Mouse (Mus musculus) limb, embryonic 10.5 days (tissue): ENCODE measurements at regions not wholly inside any gene's neighbourhood (a gene's known extent, or its start where the extent isn't known, plus 50 kb on each side); places are given as distances from the start of the nearest gene placed in this dataset.
"Not testable (repeated sequence)": the region's sequence is repeated elsewhere in the genome, so short reads cannot be mapped to it uniquely, and the experiment has no call there.

Source experiments
- DNase-seq: peaks from one replicate; pipeline ENCODE4 v3.0.0-alpha.2; 2017; ENCODE audit warnings: low spot score
- H3K27ac ChIP-seq: fragments of 300-500 bp; sonication (generic); 2 replicates; pipeline ENCODE4 v1.5.1; 2016; ENCODE audit warnings: mild to moderate bottlenecking
- H3K27me3 ChIP-seq: fragments of 300-500 bp; sonication (generic); 2 replicates; pipeline ENCODE4 v1.6.1; 2016; ENCODE audit warnings: low read depth, mild to moderate bottlenecking; ENCODE audit not compliant: poor library complexity, severe bottlenecking
- H3K36me3 ChIP-seq: fragments of 300-500 bp; sonication (generic); 2 replicates; pipeline ENCODE4 v1.6.1; 2016; ENCODE audit warnings: mild to moderate bottlenecking, moderate library complexity
- H3K4me1 ChIP-seq: fragments of 300-500 bp; sonication (generic); 2 replicates; pipeline ENCODE4 v1.6.1; 2016
- H3K4me3 ChIP-seq: fragments of 300-500 bp; sonication (generic); 2 replicates; pipeline ENCODE4 v1.5.1; 2016; ENCODE audit warnings: mild to moderate bottlenecking, moderate library complexity
- H3K9me3 ChIP-seq: fragments of 300-500 bp; sonication (generic); replicated peaks from 2 replicates; pipeline ENCODE4 v1.6.1; 2016; ENCODE audit warnings: mild to moderate bottlenecking
- WGBS: fragments of 180-500 bp; shearing (Covaris S2); methylation state at CpG from one replicate; pipeline ENCODE4 v1.1.7; 2016; 5-methylcytosine and 5-hydroxymethylcytosine counted together

DNA sequence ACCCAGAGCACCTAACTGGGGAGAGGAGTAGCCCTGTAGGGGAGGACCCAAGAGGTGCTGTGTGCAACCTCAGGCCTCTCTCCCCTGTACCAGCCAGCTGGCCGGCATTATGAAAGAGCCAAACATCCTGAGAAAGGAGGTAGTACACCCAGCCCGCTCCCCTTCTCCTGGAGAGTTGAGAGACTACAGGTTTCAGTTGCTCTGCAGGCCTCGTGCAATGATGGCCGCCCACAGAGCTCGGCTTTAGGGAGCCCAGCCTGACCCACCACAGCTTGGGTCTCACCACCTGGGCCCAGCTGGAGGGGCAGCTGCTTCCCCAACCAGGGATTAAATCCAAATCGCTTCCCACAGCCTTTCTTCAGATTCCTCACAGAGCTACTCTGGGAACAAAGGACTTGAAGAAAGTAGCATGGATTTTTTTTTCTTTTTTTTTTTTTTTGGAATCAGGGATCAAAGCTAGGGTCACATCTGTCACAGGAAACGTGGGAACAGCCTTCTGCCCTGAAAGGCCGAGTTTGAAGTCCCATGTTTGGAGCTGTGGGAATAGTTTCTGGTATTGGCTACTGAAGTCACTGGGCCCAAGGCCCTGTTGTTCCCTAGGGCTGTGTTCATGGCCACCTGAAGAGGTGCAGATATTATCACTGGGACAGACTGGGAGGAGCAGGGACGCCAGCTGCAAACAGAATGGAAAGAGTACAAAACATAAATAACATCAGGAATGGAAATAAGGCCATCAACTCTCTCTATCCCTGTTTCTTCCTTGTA is 131.5 kb upstream of the Rgma start:
- 56% methylated on average over 9 of the region's 9 CpGs for WGBS

DNA sequence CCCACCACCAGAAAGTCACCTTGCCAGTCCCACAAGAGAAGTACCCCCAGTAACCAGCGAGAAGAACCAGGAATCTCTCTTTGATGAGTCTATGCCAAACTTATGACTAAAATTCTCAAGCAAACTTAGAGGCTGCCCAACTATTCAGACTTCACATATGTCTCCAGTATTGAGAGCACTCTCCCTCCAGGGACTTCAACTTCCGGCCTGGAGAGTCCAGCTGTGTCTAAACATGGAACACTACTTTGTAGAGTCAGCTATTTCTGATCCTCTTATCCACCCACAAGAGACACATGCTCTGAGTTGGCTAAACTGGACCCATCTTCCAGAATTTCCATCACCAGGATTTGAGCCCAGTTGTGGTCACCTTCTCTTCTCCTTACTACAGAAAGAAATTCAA is 129.9 kb upstream of the Rgma start:
- 90% methylated on average over 2 of the region's 2 CpGs for WGBS
- DNase-seq, result no peak
- Histone ChIP-seq H3K36me3 (no peaks in the 10 kb centered on the region), H3K27ac (no peak overlapping the region), H3K27me3 (no peaks in the 10 kb centered on the region), H3K4me3 (no peak overlapping the region), H3K9me3 (no peaks in the 10 kb centered on the region), H3K4me1 (no peaks in the 10 kb centered on the region; the same call in 1 of the 2 replicates)

More for the DNA sequence above, 131.5 kb upstream of the Rgma start:
- H3K4me3 ChIP-seq, result no peak overlapping the region
- peak overlapping the region; percentile 38; the same call in 1 of the 2 replicates for H3K27ac ChIP-seq
- peak; percentile 34 for DNase-seq
- H3K4me1 ChIP-seq, result no peaks in the 10 kb centered on the region; the same call in 1 of the 2 replicates
- no peaks in the 10 kb centered on the region for H3K36me3 ChIP-seq
- no peaks in the 10 kb centered on the region for H3K27me3 ChIP-seq
- no peaks in the 10 kb centered on the region for H3K9me3 ChIP-seq

DNA sequence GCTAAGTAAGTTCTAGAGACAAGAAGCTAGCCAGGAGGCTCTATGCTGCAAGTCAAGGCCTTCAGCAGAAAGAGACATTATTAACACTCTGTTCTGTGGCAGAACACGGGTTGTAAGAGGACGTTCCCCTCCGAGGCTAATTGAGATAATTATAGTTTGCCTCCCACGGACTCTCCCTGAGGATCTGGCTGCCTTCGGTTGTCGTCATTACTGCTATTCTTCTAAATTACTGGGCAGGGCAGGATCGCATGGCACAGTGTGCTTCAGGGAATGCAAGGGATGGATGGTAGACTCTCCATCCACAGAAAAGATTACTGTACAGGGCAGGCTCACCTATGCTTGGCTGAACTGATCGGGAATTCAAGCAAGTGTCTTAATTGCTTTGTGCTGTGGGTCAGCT is 124.7 kb upstream of the Rgma start:
- Histone ChIP-seq H3K36me3 (no peaks in the 10 kb centered on the region), H3K4me3 (no peak overlapping the region), H3K4me1 (peaks cover 7% of the 10 kb centered on the region), H3K27me3 (no peaks in the 10 kb centered on the region), H3K9me3 (no peaks in the 10 kb centered on the region), H3K27ac (no peak overlapping the region)
- DNase-seq, result no peak
- WGBS, result 45% methylated on average over 8 of the region's 8 CpGs

DNA sequence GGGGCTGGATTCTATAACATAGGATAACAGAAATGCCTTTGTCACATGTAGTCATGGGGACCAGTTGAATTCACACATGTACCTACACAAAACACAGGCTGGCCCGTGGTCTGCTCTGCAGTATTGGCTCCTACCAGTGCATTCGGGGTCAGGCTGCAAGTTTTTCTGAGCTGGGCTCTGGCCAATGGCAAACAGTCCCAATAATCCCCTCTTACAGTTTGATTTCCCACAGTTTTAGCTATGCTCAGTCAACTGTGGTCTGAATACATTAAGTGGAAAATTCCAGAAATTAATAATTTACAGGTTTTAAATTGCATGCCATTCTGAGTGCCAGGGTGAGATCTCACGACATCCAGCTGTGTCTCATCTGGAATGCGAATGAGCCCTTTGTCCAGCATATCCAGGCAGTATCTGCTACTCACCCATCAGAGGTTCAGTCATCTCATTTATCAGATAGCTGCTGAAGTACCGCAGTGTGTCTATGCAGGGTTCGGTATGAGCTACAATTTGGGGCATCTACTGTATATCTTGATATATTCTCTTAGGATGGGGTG is 124.0 kb upstream of the Rgma start:
- Histone ChIP-seq H3K36me3 (no peaks in the 10 kb centered on the region), H3K27me3 (no peaks in the 10 kb centered on the region), H3K27ac (no peak overlapping the region), H3K4me1 (peaks cover 12% of the 10 kb centered on the region), H3K9me3 (no peaks in the 10 kb centered on the region), H3K4me3 (no peak overlapping the region)
- no peak for DNase-seq
- 86% methylated on average over 6 of the region's 6 CpGs for WGBS

DNA sequence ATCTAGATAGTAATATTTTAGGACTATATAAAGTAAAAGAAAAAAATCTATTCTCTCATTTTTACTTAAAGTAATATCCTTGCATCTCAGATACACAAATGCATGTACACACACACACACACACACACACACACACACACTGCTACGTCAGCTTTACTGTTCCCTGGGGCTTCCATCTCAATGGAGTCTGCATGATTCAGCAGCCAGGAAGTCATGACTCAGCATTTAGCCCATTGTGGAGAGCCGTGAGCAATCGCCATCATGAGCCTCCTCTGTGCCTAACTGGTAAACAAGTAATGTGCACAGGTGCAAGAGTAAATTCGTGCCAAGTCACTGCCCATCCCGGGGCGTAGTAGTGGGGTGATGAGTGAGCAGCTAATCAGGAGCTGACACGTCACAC is 120.3 kb upstream of the Rgma start:
- 90% methylated on average over 7 of the region's 7 CpGs for WGBS
- not testable (repeated sequence) for H3K27me3 ChIP-seq, H3K4me3 ChIP-seq, H3K27ac ChIP-seq, DNase-seq, H3K9me3 ChIP-seq, H3K36me3 ChIP-seq
- peaks cover 12% of the 10 kb centered on the region for H3K4me1 ChIP-seq

DNA sequence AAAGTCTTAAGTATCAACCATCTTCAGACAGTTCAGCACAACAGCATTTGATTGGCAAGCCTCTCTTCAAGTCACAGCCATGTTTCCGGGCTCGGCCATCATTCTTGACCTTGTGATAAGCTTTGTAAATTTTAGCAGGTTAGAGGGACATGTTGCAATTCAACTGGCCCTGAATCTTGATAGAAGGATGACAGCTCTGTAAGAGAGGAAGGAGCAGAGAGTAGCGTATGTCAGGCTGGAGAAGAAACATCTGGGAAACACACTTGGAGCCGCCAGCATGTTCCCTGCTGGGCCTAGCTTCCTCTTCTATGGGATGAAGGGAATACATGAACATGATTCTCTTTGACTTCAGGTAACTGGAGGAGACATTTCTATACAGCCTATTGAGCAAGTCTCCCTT is 115.2 kb upstream of the Rgma start:
- Histone ChIP-seq H3K9me3 (no peaks in the 10 kb centered on the region), H3K4me3 (no peak overlapping the region), H3K4me1 (peaks cover 17% of the 10 kb centered on the region), H3K27me3 (no peaks in the 10 kb centered on the region), H3K36me3 (no peaks in the 10 kb centered on the region), H3K27ac (no peak overlapping the region)
- WGBS, result 85% methylated on average over 4 of the region's 4 CpGs
- no peak for DNase-seq

DNA sequence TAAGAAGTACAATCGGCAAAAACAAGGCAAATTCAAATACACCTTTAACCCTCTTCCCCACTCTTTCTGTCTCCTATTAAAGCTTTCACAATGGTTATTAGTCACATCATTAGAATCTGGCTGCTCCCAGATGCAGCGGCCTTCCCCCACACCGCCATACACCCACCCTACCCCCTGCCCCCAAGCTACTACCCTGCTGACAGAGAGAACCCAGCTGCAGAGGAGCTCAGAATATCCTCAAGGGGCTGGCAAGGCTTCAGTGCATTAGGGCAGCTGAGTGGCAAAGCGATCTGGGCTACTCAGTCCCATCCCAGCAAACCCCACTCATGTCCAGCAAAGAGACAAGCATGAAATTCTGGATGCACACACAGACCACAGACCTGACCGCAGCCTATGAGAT is 113.6 kb upstream of the Rgma start:
- Histone ChIP-seq H3K27me3 (no peaks in the 10 kb centered on the region), H3K27ac (no peak overlapping the region), H3K36me3 (no peaks in the 10 kb centered on the region), H3K4me1 (peaks cover 10% of the 10 kb centered on the region), H3K4me3 (no peak overlapping the region), H3K9me3 (no peaks in the 10 kb centered on the region)
- WGBS, result 77% methylated on average over 5 of the region's 5 CpGs
- no peak for DNase-seq

DNA sequence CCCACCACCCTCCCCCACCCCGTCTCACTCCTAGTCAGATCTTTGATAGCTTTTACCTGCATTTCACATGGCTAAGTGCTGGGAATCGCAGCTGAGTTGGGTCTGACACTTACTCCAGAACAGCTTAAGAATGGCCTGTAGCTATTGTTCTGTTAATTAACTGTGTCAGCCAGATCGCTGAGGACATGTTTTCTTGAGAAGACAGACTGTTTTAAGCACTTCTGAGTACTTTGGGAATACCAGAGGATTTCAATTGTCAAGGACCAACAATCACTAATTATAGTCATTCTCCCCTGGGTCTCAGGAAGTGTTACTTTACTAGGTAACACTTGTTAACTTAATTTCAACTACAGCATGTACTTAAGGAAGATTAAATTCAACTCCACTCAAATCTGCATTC is 112.8 kb upstream of the Rgma start:
- peaks cover 10% of the 10 kb centered on the region for H3K4me1 ChIP-seq
- no peaks in the 10 kb centered on the region for H3K36me3 ChIP-seq
- no peaks in the 10 kb centered on the region for H3K27me3 ChIP-seq
- no peak for DNase-seq
- no peaks in the 10 kb centered on the region for H3K9me3 ChIP-seq
- H3K27ac ChIP-seq, result no peak overlapping the region
- no peak overlapping the region for H3K4me3 ChIP-seq
- 40% methylated on average over 3 of the region's 3 CpGs for WGBS

DNA sequence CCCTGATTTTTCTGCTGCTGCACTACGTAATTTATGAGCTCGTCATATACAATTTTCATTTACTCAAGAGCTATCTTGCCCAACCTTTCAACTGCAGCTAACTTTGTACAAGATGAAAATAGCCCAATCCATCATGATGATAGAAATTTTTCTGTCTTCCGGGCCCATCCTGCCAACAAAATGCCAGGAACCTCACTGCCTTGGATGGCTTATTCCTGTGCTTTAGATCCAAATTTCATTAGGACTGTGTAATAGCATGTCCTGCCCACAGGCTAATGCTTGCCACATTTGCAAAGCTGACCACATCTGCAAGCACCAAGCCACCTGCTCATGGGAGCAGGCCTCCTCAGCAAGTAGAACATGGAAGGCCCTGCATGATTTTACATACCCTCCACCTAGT is 105.7 kb upstream of the Rgma start:
- DNase-seq, result no peak
- Histone ChIP-seq H3K9me3 (no peaks in the 10 kb centered on the region), H3K27ac (no peak overlapping the region), H3K36me3 (no peaks in the 10 kb centered on the region), H3K27me3 (no peaks in the 10 kb centered on the region), H3K4me3 (no peak overlapping the region), H3K4me1 (0 out of 2 replicates have a peak, but pooled peaks cover 4% of the 10 kb centered on the region)
- WGBS, result 92% methylated on average over 3 of the region's 3 CpGs

DNA sequence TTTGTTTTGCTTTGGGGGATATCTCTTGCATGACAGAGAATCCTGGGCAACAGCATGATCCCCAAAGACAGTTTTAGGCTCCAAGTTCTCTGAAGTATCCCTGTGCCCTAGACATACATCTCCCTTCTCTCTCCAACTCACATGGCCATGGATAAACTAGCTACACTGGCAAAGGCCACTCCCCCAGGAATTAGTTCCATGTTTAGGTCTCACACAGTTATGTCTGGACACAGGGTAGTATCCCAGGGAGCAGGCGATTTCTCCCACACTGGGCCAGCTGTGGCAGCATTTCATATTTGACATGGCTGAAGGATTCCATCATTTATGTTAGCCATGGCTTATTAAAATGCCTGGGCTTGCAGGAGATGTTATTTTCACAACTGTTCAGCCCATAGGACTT is 102.5 kb upstream of the Rgma start:
- WGBS, result 90% methylated on average over 1 of the region's 1 CpGs
- no peaks in the 10 kb centered on the region for H3K27me3 ChIP-seq
- no peaks in the 10 kb centered on the region for H3K36me3 ChIP-seq
- DNase-seq, result no peak
- H3K4me3 ChIP-seq, result no peak overlapping the region
- 0 out of 2 replicates have a peak, but pooled peaks cover 4% of the 10 kb centered on the region for H3K4me1 ChIP-seq
- no peaks in the 10 kb centered on the region; the same call in 1 of the 2 replicates for H3K9me3 ChIP-seq
- no peak overlapping the region for H3K27ac ChIP-seq

DNA sequence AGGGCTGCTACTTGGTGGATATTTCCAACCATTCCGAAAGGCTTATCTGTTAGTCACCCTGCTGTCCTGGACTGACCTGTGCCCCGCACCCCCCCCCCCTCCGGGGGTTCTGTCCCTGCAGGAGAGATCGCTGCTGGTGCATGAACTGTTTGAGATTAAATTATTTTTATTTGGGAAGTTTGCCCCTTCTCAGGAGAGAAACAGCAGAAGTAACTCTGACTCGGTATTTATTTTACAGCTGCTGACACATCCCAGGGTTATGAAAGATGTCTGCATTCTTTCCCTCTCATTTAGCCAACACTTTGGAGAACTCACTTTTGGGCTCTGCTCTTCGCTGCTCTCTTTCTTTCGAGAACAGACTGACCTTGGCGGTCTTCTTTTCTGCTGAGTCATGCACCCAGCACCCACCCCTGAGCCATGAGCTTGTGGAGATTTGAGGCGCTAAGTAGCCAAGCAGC is 99.5 kb upstream of the Rgma start:
- H3K27ac ChIP-seq, result no peak overlapping the region
- no peaks in the 10 kb centered on the region for H3K27me3 ChIP-seq
- no peak for DNase-seq
- H3K36me3 ChIP-seq, result no peaks in the 10 kb centered on the region
- WGBS, result 91% methylated on average over 9 of the region's 9 CpGs
- H3K4me3 ChIP-seq, result no peak overlapping the region
- H3K9me3 ChIP-seq, result no peaks in the 10 kb centered on the region; the same call in none of the 2 replicates
- 0 out of 2 replicates have a peak, but pooled peaks cover 4% of the 10 kb centered on the region for H3K4me1 ChIP-seq

DNA sequence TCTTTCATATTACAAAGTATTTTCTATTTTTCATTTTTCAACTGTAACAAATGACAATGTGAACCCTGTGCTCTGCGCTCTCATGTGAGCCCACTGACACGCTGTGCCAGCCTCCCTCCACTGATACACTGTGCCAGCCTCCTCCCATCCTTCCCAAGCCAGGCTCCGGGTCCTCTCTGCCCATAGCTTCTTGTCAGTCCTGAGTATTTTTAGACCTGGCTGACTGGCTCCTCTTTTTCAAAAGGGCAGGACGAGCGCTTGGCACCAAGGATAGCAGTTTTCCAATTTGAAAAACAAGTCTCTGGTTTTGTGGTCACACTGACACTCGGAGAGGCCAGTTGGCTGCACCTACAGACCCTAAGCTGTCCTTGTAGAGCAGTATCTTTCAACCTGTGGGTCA is 96.7 kb upstream of the Rgma start:
- no peaks in the 10 kb centered on the region; the same call in none of the 2 replicates for H3K9me3 ChIP-seq
- H3K4me1 ChIP-seq, result no peaks in the 10 kb centered on the region
- no peaks in the 10 kb centered on the region for H3K27me3 ChIP-seq
- no peak overlapping the region for H3K4me3 ChIP-seq
- no peaks in the 10 kb centered on the region for H3K36me3 ChIP-seq
- DNase-seq, result no peak
- H3K27ac ChIP-seq, result no peak overlapping the region
- WGBS, result 84% methylated on average over 6 of the region's 6 CpGs

DNA sequence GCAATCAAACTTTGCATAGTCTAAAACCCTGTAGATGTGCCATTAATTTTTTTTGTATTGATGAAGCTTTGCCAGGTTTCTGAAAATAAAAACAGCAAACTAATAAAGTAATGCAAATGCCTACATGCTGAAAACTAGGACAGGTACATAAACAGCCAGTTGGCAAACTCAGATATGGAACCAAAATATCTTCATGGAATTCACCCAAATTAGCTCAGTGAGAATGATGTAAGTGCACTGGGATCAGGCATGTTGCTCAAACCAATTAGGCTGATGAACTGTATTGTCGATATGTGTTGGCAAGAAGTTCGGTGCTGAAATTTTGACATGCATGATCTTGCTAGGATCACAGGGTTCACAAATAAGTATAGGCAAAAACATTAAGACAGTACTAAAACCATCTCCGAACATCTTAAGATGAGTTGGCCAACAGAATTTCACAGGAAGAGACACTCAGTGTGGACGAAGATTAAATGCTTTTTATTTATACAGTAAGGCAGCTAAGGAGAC is 95.3 kb upstream of the Rgma start:
- no peaks in the 10 kb centered on the region for H3K36me3 ChIP-seq
- H3K27me3 ChIP-seq, result no peaks in the 10 kb centered on the region
- no peak for DNase-seq
- H3K4me3 ChIP-seq, result no peak overlapping the region
- H3K4me1 ChIP-seq, result no peaks in the 10 kb centered on the region
- WGBS, result 93% methylated on average over 4 of the region's 4 CpGs
- H3K9me3 ChIP-seq, result no peaks in the 10 kb centered on the region; the same call in none of the 2 replicates
- no peak overlapping the region for H3K27ac ChIP-seq
